Comparison of ENCODE assay signal across 30 mouse cellular contexts in genomic region chr5:35168853-35169252, GRCm38 (mm10).
DNase-seq lines count a peak whose midpoint lies in the region; ATAC-seq and TF ChIP-seq lines count a peak whose summit lies in the region.
"Had no signal": no experiment of that assay in that cellular context is flagged by ENCODE, and none has a peak within 500 bp of the region (broad histone marks: within the 10 kb centered on the region; RNA-seq: fewer than 3 reads in every experiment).

No protein-coding gene starts in this region.

- no peak for TF ChIP-seq POLR2A in myocyte (IDR thresholded peaks at IDR 0.05; ENCODE audit: insufficient read length, low read depth)

- no peaks in the 10 kb centered on the region for H3K36me3 ChIP-seq in limb, embryonic 13.5 days
- no peaks in the 10 kb centered on the region for H3K36me3 ChIP-seq in limb, embryonic 10.5 days
- H3K36me3 ChIP-seq in myocyte (ENCODE audit: control insufficient read depth, insufficient read depth), result no peaks in the 10 kb centered on the region
- H3K36me3 ChIP-seq in hindbrain, embryonic 12.5 days, result no peaks in the 10 kb centered on the region
- no peaks in the 10 kb centered on the region for H3K36me3 ChIP-seq in kidney, embryonic 16.5 days (ENCODE audit: insufficient read depth, low read length)
- H3K36me3 ChIP-seq: embryonic facial prominence, embryonic 12.5 days; G1E; lung, embryonic 15.5 days; midbrain, embryonic 10.5 days; neural tube, embryonic 13.5 days had no signal

- peaks cover 15% of the 10 kb centered on the region for H3K4me1 ChIP-seq in limb, embryonic 13.5 days
- no peaks in the 10 kb centered on the region for H3K4me1 ChIP-seq in limb, embryonic 10.5 days
- no peaks in the 10 kb centered on the region for H3K4me1 ChIP-seq in hindbrain, embryonic 12.5 days
- no peaks in the 10 kb centered on the region for H3K4me1 ChIP-seq in kidney, embryonic 16.5 days (ENCODE audit: insufficient read depth, low read length)
- H3K4me1 ChIP-seq: embryonic facial prominence, embryonic 12.5 days; lung, embryonic 15.5 days; midbrain, embryonic 10.5 days had no signal

- no peak overlapping the region for H3K9ac ChIP-seq in limb, embryonic 13.5 days
- no peak overlapping the region for H3K9ac ChIP-seq in hindbrain, embryonic 12.5 days
- no peak overlapping the region for H3K9ac ChIP-seq in kidney, embryonic 16.5 days (replicated peaks; ENCODE audit: low read length)
- H3K9ac ChIP-seq: embryonic facial prominence, embryonic 12.5 days; hindbrain, embryonic 14.5 days; lung, embryonic 15.5 days; neural tube, embryonic 13.5 days had no signal

- no peak overlapping the region for H3K4me2 ChIP-seq in limb, embryonic 13.5 days (replicated peaks)
- H3K4me2 ChIP-seq in myocyte (ENCODE audit: low read depth), result peak overlapping the region; percentile 48
- H3K4me2 ChIP-seq in hindbrain, embryonic 12.5 days (replicated peaks), result no peak overlapping the region
- no peak overlapping the region for H3K4me2 ChIP-seq in kidney, embryonic 16.5 days (replicated peaks; ENCODE audit: low read depth, low read length)
- H3K4me2 ChIP-seq: embryonic facial prominence, embryonic 12.5 days; hindbrain, embryonic 14.5 days; liver, embryonic 11.5 days; lung, embryonic 15.5 days; neural tube, embryonic 13.5 days had no signal

- H3K4me3 ChIP-seq in limb, embryonic 13.5 days, result no peak overlapping the region
- H3K4me3 ChIP-seq in limb, embryonic 10.5 days, result no peak overlapping the region
- H3K4me3 ChIP-seq in layer of hippocampus, adult 2 months, result no peak overlapping the region
- H3K4me3 ChIP-seq in myocyte, result no peak overlapping the region
- no peak overlapping the region for H3K4me3 ChIP-seq in hindbrain, embryonic 12.5 days
- no peak overlapping the region for H3K4me3 ChIP-seq in kidney, embryonic 16.5 days (ENCODE audit: low read length)
- H3K4me3 ChIP-seq: embryonic facial prominence, embryonic 12.5 days; gastrocnemius, adult 2 months; lung, embryonic 15.5 days; midbrain, embryonic 10.5 days; neural tube, embryonic 13.5 days had no signal

- H3ac ChIP-seq in myocyte (ENCODE audit: control insufficient read depth, insufficient read length), result no peak overlapping the region

- peak overlapping the region; percentile 15; the same call in 1 of the 2 replicates for H3K27ac ChIP-seq in limb, embryonic 13.5 days
- no peak overlapping the region for H3K27ac ChIP-seq in limb, embryonic 10.5 days
- H3K27ac ChIP-seq in layer of hippocampus, adult 2 months, result peak overlapping the region; percentile 82
- no peak overlapping the region for H3K27ac ChIP-seq in hindbrain, embryonic 12.5 days
- no peak overlapping the region for H3K27ac ChIP-seq in kidney, embryonic 16.5 days (ENCODE audit: low read length)
- H3K27ac ChIP-seq: embryonic facial prominence, embryonic 12.5 days; gastrocnemius, adult 2 months; hindbrain, embryonic 14.5 days; lung, embryonic 15.5 days; midbrain, embryonic 10.5 days; stomach, postnatal 0 days had no signal

- no peak for TF ChIP-seq CTCF in layer of hippocampus, adult 2 months (conservative IDR thresholded peaks at IDR 0.05)

- no peak for DNase-seq in frontal cortex, postnatal 10 days (ENCODE audit: low spot score in 2 of 2)
- no peak for DNase-seq in limb, embryonic 10.5 days (ENCODE audit: low spot score)
- peak; percentile 60 to 67 for DNase-seq in layer of hippocampus, adult 2 months (ENCODE audit: low spot score in 2 of 2)
- DNase-seq: adrenal gland, adult 8-10 months; cerebellum, adult 11 months; cerebellum, adult 9-10 months; cerebellum, postnatal 36 days; embryo, embryonic 11 days; gastrocnemius, adult 2 months; gastrocnemius, postnatal 36 days; heart, adult 18-20 months; kidney, adult 11 months; kidney, postnatal 25 days; thymus, adult 2 months; thymus, postnatal 36 days had no signal

- H3K27me3 ChIP-seq in limb, embryonic 13.5 days, result no peaks in the 10 kb centered on the region
- no peaks in the 10 kb centered on the region for H3K27me3 ChIP-seq in limb, embryonic 10.5 days (ENCODE audit: low read depth, poor library complexity, severe bottlenecking)
- no peaks in the 10 kb centered on the region for H3K27me3 ChIP-seq in myocyte (ENCODE audit: control insufficient read depth, insufficient read depth, insufficient read length)
- H3K27me3 ChIP-seq in hindbrain, embryonic 12.5 days, result no peaks in the 10 kb centered on the region
- no peaks in the 10 kb centered on the region for H3K27me3 ChIP-seq in kidney, embryonic 16.5 days (ENCODE audit: insufficient read depth, low read length)
- H3K27me3 ChIP-seq: embryonic facial prominence, embryonic 12.5 days; lung, embryonic 15.5 days; neural tube, embryonic 13.5 days had no signal

- peak; percentile 38; the same call in 1 of the 2 replicates for ATAC-seq in frontal cortex, adult (ENCODE audit: low TSS enrichment)
- no peak for ATAC-seq in limb, embryonic 13.5 days (ENCODE audit: low FRiP score, low read depth)
- no peak for ATAC-seq in hindbrain, embryonic 12.5 days (ENCODE audit: low FRiP score)
- ATAC-seq in kidney, embryonic 16.5 days (ENCODE audit: low FRiP score, low TSS enrichment), result no peak
- ATAC-seq: forebrain, embryonic 14.5 days; inflammation-experienced regulatory T-cells, adult 6 months had no signal

- WGBS in limb, embryonic 13.5 days, result 75% methylated on average over 5 of the region's 5 CpGs
- WGBS in limb, embryonic 10.5 days, result 85% methylated on average over 5 of the region's 5 CpGs
- WGBS in hindbrain, embryonic 12.5 days, result 78% methylated on average over 5 of the region's 5 CpGs
- WGBS in kidney, embryonic 16.5 days, result 75% methylated on average over 5 of the region's 5 CpGs

- 0 out of 2 replicates have a peak, but pooled peaks cover 10% of the 10 kb centered on the region for H3K9me3 ChIP-seq in limb, embryonic 13.5 days
- H3K9me3 ChIP-seq in limb, embryonic 10.5 days (replicated peaks), result no peaks in the 10 kb centered on the region
- no peaks in the 10 kb centered on the region for H3K9me3 ChIP-seq in hindbrain, embryonic 12.5 days (replicated peaks)
- no peaks in the 10 kb centered on the region for H3K9me3 ChIP-seq in kidney, embryonic 16.5 days (ENCODE audit: low read length)
- H3K9me3 ChIP-seq: embryonic facial prominence, embryonic 12.5 days; G1E; lung, embryonic 15.5 days; midbrain, embryonic 10.5 days had no signal

- H3K79me2 ChIP-seq in myocyte (ENCODE audit: control insufficient read depth, insufficient read depth), result no peaks in the 10 kb centered on the region

TF ChIP-seq in myocyte, 11 proteins besides CTCF, POLR2A, EP300 and RAD21:
- no peak for TF ChIP-seq USF1 (IDR thresholded peaks at IDR 0.05; ENCODE audit: low read depth)
- TF ChIP-seq MAX (IDR thresholded peaks at IDR 0.05; ENCODE audit: low read depth), result no peak
- TF ChIP-seq MYOD1 (IDR thresholded peaks at IDR 0.05; ENCODE audit: control insufficient read depth in 1 of 3, insufficient read length in 2 of 3, low read depth in 2 of 3), result peak in 1 of 3 experiments; percentile 57

Comparison
In these comparisons a context has a peak if more than half of its experiments do, and no peak if none do; other contexts are left out.
1. H3K27ac ChIP-seq: peak in limb, embryonic 13.5 days (single experiment) and layer of hippocampus, adult 2 months (single experiment); none in limb, embryonic 10.5 days (single experiment), hindbrain, embryonic 12.5 days (single experiment) and kidney, embryonic 16.5 days (single experiment).
2. DNase-seq: peak in layer of hippocampus, adult 2 months (2 of 2); none in frontal cortex, postnatal 10 days (0 of 2) and limb, embryonic 10.5 days (single experiment).